Mouse (Mus musculus): ENCODE measurements around the gene Rpe65. TPM values are rescaled to one million over a fixed set of nuclear protein-coding genes. Genes with fewer than 3 reads are reported as not detected.

Rpe65 gene
- total and polyA plus RNA-seq, 2 experiments from 2014 or later, result not detected

DNA sequence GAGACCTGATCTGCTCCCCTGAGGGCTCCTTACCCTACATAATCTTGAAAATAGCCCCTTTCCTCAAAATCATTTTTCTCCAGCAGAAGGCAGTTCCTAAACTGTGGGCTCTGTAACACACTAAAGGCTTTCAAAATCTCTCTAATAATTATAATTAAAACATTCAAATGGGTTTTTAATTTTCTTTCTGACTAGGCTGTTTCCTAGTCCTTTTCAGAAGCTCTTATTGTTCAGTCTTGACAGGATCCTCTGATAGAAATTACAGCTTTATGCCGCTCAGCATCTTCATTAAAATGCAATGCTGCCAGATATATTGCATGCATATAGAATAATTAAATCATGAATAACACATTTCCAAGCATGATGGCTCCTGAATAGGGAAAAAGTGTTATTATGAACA lies 64.4 kb downstream of the Rpe65 start:
- no peak overlapping the region for H3K27ac ChIP-seq (ENCODE audit: low read depth)
- TF ChIP-seq CTCF (IDR thresholded peaks at IDR 0.05; ENCODE audit: low read depth) (no peak), EP300 (IDR thresholded peaks at IDR 0.05; ENCODE audit: low read depth) (no peak)
- ATAC-seq (ENCODE audit: insufficient read depth, low read depth), result no peak
- H3K9me3 ChIP-seq (replicated peaks; ENCODE audit: control insufficient read depth, low read length), result no peaks in the 10 kb centered on the region
- DNase-seq (ENCODE audit: low spot score), result no peak
- 93% methylated on average over 1 of the region's 1 CpGs for WGBS
- no peaks in the 10 kb centered on the region for H3K27me3 ChIP-seq (ENCODE audit: control insufficient read depth, insufficient read depth, low read length)
- no peak overlapping the region for H3K4me3 ChIP-seq (ENCODE audit: low read depth, low read length)
- H3K4me2 ChIP-seq (ENCODE audit: low read depth, low read length), result no peak overlapping the region
- no peaks in the 10 kb centered on the region for H3K36me3 ChIP-seq (replicated peaks; ENCODE audit: control insufficient read depth, insufficient read depth, low read length)
- H3K9ac ChIP-seq (replicated peaks; ENCODE audit: low read depth, low read length), result no peak overlapping the region
- no peaks in the 10 kb centered on the region for H3K4me1 ChIP-seq (ENCODE audit: control insufficient read depth, insufficient read depth)

Other genes starting within 250 kb of the Rpe65 start
- 11.2 and 23.2 TPM in 2 replicates for gene Depdc1a, start 103.7 kb upstream of the Rpe65 start, total RNA-seq (2014; rRNA removed; ENCODE audit: low replicate concordance)
- 10.5 and 11.7 TPM in 2 replicates for gene Depdc1a, start 103.7 kb upstream of the Rpe65 start, polyA plus RNA-seq (2015; fragmentation: Nextera tagmentation; extraction: Ambion mirVana)
- 95.1 and 105 TPM in 2 replicates for gene Wls, start 240.5 kb downstream of the Rpe65 start, total RNA-seq (2014; rRNA removed; ENCODE audit: low replicate concordance)
- gene Wls, start 240.5 kb downstream of the Rpe65 start, polyA plus RNA-seq (2015; fragmentation: Nextera tagmentation; extraction: Ambion mirVana), result 99.4 and 106 TPM in 2 replicates